ENCODE assay signal across 18 mouse cellular contexts in the genomic region with DNA sequence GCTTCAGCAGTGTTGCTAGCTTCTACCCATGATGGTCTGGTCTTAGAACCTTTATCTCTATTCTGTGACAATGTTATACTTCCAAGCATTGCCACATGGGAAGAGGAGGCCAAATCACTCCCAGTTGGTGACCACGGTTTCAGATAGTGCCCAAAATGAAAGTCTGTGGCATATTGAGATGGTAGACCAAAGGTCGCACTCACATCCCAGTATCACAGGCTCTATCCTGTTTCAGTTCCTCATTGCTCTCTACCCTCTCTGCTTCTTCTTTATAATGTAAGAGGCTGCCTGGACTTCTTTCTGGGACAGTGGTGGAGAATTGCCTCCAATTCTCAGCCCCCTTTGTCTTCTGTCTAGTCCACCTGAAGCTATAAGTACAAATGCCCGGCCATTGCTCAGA.
"Had no signal": no experiment of that assay in that cellular context is flagged by ENCODE, and none has a peak within 500 bp of the region (broad histone marks: within the 10 kb centered on the region; RNA-seq: fewer than 3 reads in every experiment).

No protein-coding gene starts in this region.

- H3K4me1 ChIP-seq: megakaryocyte, embryonic 14.5 days; midbrain, embryonic 13.5 days; midbrain, embryonic 15.5 days; neural tube, embryonic 12.5 days had no signal

- DNase-seq: lung, embryonic 14.5 days; lung, postnatal 10 days; lung, postnatal 36 days; retina, postnatal 1 day; right cerebral cortex, adult 18-20 months; right cerebral cortex, postnatal 25 days; right cerebral cortex, postnatal 4 days; spleen, adult 18-20 months; thymus, adult 18-20 months; thymus, postnatal 14 days; thymus, postnatal 36 days had no signal

- H3K27me3 ChIP-seq: megakaryocyte, embryonic 14.5 days; midbrain, embryonic 13.5 days; midbrain, embryonic 15.5 days; neural tube, embryonic 12.5 days had no signal

- H3K9me3 ChIP-seq: midbrain, embryonic 13.5 days; midbrain, embryonic 15.5 days; neural tube, embryonic 12.5 days had no signal

- H3K4me2 ChIP-seq: lung, embryonic 14.5 days; midbrain, embryonic 11.5 days; midbrain, embryonic 13.5 days; midbrain, embryonic 15.5 days; neural tube, embryonic 12.5 days had no signal

- H3K27ac ChIP-seq: liver, embryonic 14.5 days; macrophage; midbrain, embryonic 13.5 days; midbrain, embryonic 15.5 days; neural tube, embryonic 12.5 days had no signal

- H3K4me3 ChIP-seq: megakaryocyte, embryonic 14.5 days; midbrain, embryonic 13.5 days; midbrain, embryonic 15.5 days; neural tube, embryonic 12.5 days had no signal

- H3K9ac ChIP-seq: liver, embryonic 14.5 days; lung, embryonic 14.5 days; midbrain, embryonic 13.5 days; midbrain, embryonic 15.5 days; neural tube, embryonic 12.5 days had no signal

- ATAC-seq: midbrain, embryonic 13.5 days; midbrain, embryonic 15.5 days had no signal

- H3K36me3 ChIP-seq: midbrain, embryonic 13.5 days; midbrain, embryonic 15.5 days; neural tube, embryonic 12.5 days had no signal
